Mouse (Mus musculus) E14TG2a.4 (cell line): ENCODE measurements around the gene Mboat2.

Experiments
- CTCF ChIP-seq: conservative IDR thresholded peaks from 2 replicates; pipeline ENCODE4 v1.5.1; 2014; ENCODE audit warnings: low read length
- NANOG ChIP-seq: IDR thresholded peaks from 2 replicates; pipeline ENCODE4 v1.6.1; 2014; ENCODE audit warnings: borderline replicate concordance, low read length, mixed read lengths
- POU5F1 ChIP-seq: IDR thresholded peaks from 2 replicates; pipeline ENCODE4 v1.6.1; 2014; ENCODE audit warnings: low read length, borderline replicate concordance

DNA sequence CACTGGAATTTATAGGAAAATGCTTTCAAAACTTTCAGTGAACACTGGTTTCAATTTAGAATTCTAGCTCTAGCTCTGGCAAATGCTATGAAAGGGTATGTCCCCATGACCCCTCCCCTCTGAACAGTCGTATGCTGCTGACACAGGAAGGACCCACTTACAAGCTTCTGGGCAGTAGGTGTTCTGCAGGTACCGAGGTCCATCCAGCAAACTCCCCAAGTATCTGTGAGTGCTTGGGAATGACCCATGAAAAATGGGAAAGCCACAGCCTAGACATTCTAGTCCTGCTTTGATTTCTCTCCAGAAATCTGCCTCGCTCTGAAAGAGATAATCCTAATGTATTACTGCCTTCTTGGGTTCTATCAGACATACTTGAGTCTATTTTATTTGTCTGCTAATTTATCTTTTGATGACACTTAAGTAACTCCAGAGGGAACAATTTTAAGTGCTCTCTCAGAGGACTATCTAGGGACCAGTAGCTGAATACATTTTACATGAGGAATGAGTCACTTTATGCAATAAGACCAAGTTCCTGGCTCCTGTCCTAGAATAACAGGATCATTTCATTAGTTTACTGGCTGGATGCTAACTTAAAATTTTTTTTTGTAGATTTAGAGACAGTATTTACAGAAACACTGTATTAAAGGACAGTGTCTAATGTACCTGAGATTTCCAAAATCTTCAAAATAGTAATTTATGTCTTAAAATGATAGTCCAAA is 6.9 kb upstream of the Mboat2 start:
- no peak for TF ChIP-seq CTCF
- TF ChIP-seq NANOG, result no peak
- no peak for TF ChIP-seq POU5F1
